Mouse (Mus musculus) MN1 (cell line): ENCODE measurements around the gene Agfg1.

Experiments
- DNase-seq: peaks from one replicate; pipeline ENCODE4 v3.0.0-alpha.2; 2016; ENCODE audit warnings: low spot score

Gene Agfg1

DNA sequence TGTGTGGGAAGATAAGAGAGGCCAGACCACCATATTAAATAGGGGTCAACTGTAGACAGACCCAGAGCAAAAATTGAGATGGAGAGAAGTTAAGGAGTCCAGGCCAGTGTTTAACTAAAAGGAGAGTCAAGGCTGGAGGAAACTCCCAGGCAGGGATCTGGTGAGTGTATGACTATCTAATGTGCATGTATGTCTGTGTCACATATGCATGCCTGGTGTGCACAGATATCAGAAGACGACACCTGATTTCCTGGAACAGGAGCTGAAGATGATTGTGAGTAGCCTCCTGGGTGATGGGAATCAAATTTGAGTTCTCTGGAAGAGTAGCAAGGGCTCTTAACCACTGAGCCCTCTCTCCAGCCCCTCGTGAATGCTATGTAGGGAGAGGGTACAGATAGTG, 14.0 kb upstream of the Agfg1 start:
- no peak for DNase-seq

- DNase-seq = no peak
Measured at GRCm38 (mm10) chr1:82825783-82826182, 13.5 kb upstream of the Agfg1 start.

- DNase-seq = no peak
Measured at GRCm38 (mm10) chr1:82826911-82827310, 12.4 kb upstream of the Agfg1 start.

DNA sequence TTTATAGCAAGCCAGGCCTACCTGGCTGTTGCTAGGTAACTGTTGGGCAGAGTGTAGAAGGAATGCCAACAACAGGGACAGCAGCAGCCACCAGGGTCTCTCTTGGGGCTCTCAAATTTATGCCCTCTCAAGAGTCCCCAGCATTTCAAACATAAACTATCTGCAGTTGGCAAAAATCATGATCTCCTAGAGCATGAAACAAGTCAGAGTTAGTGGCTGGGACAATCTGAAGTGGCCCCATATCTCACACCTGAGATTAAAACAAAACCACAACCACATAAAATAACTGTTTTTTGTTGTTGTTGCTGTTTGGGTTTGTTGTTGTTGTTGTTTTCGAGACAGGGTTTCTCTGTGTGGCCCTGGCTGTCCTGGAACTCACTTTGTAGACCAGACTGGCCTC, 8.5 kb upstream of the Agfg1 start:
- DNase-seq = no peak

- peak; percentile 71 for DNase-seq
Measured at GRCm38 (mm10) chr1:82831547-82832240, 7.6 kb upstream of the Agfg1 start.

- no peak for DNase-seq
Measured at GRCm38 (mm10) chr1:82832495-82833021, 6.7 kb upstream of the Agfg1 start.

GRCm38 (mm10) chr1:82833501-82833900, 5.8 kb upstream of the Agfg1 start:
- DNase-seq = no peak

GRCm38 (mm10) chr1:82834572-82834971, 4.7 kb upstream of the Agfg1 start:
- peak; percentile 38 for DNase-seq

- no peak for DNase-seq
Measured at GRCm38 (mm10) chr1:82836342-82837217, 2.7 kb upstream of the Agfg1 start.

DNA sequence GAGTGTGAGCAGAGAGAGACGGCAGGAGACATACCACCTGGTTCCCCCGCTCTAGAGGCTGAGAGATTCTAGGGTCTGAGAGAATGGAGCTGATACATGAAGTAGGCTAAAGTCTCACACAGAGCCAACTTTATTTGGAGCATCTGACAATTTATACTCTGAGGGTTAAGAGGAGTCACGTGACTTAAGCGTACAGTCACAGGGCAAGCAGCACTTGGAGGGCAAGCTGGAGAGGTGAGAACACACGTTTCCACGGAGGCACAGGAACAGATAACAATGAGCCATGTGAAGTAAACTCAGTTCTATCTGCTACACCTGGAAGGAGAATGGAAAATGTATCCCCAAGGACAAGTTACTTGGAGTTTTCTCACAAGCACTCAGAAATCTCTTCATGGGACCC, 1.7 kb upstream of the Agfg1 start:
- no peak for DNase-seq

- DNase-seq = no peak
Measured at GRCm38 (mm10) chr1:82838469-82839295, 601 bp upstream of the Agfg1 start.

DNA sequence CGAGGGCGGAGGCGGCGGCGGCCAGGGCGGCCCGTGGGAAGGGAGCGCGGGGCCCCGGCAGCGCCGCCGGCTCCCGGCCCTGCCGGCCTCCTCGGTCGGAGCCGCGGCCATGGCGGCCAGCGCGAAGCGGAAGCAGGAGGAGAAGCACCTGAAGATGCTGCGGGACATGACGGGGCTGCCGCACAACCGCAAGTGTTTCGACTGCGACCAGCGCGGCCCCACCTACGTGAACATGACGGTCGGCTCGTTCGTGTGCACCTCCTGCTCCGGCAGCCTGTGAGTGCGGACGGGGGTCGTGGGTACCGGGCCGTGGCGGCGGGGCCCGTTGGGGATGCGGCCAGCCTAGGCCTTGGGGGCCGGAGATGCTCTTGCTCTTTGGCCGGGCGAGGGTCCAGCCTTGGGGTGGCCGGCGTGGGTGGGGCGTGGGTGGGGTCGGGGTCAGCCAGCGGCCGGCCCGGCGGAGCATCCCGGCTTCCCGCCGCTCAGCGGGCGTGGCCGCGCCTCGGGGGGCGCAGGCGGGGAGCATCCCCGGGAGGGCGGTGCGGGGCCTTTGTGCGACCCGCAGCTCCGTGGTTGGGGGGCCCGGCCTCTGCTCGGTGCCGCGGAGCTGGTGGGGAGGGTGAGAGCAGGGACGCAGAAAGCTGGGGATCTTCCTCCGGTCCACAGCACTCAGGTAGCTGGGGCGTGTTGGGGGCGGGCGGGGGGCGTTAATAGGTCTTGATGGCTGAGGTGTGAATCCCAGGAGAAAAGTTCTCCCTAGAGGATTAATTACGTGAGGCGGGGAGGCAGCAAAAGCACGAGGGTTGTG, 535 bp downstream of the Agfg1 start:
- peak; percentile 38 for DNase-seq

GRCm38 (mm10) chr1:82855729-82856128, 16.4 kb downstream of the Agfg1 start:
- no peak for DNase-seq

DNA sequence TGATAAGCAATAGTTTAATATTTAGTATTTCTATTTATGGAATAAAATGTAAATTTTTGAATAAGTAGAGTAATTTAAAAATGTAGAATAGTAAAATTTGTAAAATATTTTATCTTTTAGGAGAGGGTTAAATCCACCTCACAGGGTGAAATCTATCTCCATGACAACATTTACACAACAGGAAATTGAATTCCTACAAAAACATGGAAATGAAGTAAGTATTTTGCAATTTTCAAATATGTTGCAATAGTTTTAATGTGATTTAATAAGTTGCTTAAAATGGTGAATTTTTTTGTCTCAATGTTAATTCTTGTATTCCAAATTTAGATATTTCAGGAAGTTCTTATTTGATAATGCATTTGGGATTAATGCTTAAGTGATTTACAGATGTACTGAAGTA, 19.0 kb downstream of the Agfg1 start:
- no peak for DNase-seq

DNA sequence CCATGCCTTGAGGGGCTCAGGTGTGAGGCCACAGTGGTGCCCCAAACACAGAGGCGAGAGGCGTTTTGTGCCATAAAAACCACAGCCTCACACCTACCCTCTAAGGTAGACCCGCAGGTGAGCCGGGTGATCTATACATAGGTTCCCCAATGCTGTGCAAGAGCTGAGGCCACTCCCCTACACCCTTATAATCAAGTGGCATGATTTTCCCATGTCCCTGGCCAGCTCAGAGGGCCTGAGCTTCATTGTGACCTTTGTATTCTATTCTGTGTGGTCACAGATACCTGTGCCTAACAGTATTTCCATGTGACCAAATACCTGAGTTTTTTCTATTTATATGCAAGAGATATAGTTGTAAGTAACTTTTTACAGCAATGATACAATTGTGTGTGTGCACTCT, 21.1 kb downstream of the Agfg1 start:
- DNase-seq = no peak

DNA sequence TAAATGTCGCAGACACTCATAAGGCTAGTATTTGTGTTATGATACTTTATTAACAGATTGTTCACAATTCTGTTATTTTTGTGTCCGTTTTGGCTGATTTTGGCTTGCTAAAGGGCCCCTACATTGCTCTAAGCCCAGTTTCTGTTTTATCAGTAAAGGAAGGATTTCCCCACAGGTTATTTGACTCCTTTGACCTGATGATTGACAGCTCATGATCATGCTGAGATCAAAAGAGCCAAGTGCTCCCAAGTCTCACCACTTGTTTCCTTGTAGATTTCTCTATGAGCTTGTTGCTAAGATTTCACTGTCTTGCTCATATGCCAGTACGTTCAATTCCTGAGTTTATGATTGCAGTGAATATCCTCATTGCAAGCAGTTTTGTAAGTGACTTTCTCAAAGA, 30.9 kb downstream of the Agfg1 start:
- DNase-seq = no peak

GRCm38 (mm10) chr1:82879172-82879571, 39.9 kb downstream of the Agfg1 start:
- DNase-seq = no peak

DNA sequence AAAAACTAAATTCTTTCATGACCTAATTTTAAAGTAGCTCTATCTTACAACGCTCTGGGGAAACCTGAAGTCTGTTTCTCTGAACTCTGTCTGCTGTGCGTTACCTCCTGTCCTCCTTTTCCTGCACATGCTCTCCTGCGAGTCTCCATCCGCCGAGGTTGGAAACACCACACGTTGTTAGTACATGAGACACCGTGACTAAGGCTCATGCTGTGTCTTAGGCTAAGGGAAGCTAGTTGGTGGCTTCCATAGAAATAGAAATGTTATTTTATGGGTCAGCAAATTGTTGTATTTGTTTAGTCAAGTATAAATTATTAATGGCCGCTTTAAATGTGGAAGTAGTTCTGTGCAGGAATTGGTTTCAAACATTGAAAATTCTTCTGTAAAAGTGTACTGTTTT, 40.9 kb downstream of the Agfg1 start:
- DNase-seq = no peak

DNA sequence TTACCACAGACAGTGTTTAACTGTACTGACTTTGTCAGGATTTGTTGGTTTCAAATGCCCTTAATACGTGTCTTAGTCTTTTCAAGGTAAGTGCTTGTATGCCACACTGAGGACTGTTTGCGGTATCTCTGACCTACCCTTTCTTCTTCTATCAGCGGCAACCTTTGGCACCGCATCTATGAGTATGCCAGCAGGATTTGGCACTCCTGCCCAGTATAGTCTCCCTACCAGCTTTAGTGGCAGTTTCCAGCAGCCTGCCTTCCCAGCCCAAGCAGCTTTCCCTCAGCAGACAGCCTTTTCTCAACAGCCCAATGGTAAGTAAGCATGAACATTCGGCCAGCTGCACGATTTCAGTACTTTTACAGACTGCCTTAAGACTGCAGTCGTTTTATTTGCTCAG, 54.0 kb downstream of the Agfg1 start:
- no peak for DNase-seq

DNA sequence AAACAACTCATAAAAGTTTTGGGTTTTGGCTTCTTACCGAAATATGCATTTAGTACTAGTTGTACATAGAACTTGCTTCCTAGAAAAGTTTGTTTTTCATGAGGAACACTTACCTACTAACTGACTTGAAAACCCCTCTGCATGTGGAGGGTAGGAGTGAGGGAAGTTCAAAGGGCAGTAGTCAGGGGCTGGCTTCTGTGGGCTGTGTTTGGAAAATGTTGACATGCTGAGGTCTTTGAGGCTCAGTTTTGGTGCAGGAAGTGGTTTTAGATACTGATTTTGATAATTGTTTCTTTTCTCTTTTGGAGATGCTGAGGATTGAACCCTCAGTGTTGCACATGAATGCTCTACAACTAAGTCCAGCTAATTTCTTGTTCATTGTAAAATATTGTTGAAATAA, 61.3 kb downstream of the Agfg1 start:
- DNase-seq = no peak

DNA sequence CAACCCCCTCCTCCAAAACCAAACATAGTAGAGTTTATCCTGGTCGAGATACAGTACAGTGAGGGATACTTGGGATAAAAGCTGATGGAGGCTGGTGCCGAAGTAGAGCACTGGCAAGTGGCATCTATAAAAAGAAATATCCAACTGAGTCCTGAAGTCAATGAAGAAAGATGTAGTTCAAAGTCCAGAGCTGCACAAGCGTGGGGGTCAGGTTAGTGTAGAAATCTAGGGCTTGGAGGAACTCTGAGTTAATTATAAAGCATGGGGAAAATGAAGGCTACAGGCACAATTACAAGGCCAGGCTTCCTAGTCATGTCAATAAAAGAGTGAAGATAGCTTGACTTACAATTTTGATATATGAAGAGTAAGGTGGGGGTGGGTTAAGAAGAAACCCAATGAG, 61.9 kb downstream of the Agfg1 start:
- no peak for DNase-seq

DNA sequence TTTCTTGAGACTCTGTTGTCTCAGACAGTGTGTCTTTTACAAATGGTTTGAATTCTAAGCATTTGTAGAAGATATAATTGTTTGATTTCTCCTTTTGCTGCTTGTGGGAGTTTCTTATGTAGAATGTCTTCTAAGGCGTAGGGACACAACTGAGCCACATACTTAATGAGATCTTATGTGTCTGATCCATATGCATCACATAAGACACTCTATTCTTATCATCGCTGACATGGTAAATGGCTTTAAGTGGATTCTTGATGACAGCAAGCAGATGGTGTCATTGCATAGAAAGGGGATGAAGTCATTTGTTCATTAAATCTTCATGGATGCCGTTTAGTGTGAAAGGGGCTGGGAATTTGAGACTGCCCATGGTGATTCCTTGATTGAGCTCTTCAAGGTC, 66.6 kb downstream of the Agfg1 start:
- DNase-seq = no peak
